Mouse (Mus musculus): ENCODE data around the gene Dgki. TPM values are rescaled to one million over a fixed set of nuclear protein-coding genes. Genes with fewer than 3 reads are reported as not detected.

Gene Dgki
- polyA plus RNA-seq, 1 experiment from 2014 or later, result 0.67 TPM

GRCm38 (mm10) chr6:37236893-37237292 is 63.1 kb downstream of the Dgki start:
- WGBS, result 52% methylated on average over 2 of the region's 2 CpGs
- Histone ChIP-seq H3K27me3 (ENCODE audit: control insufficient read depth, insufficient read depth, low read depth, low read length) (no peaks in the 10 kb centered on the region), H3K9ac (ENCODE audit: low read length) (no peak overlapping the region), H3K4me1 (replicated peaks; ENCODE audit: control insufficient read depth, insufficient read depth, low read length) (no peaks in the 10 kb centered on the region), H3K9me3 (ENCODE audit: control insufficient read depth, low read length) (no peaks in the 10 kb centered on the region), H3K27ac (ENCODE audit: low read length) (no peak overlapping the region), H3K4me3 (ENCODE audit: low read length) (no peak overlapping the region), H3K36me3 (ENCODE audit: control insufficient read depth, insufficient read depth, low read length) (no peaks in the 10 kb centered on the region), H3K4me2 (ENCODE audit: low read depth, low read length) (no peak overlapping the region)
- ATAC-seq (ENCODE audit: low read depth), result no peak

GRCm38 (mm10) chr6:37231148-37231547 is 68.8 kb downstream of the Dgki start:
- Histone ChIP-seq H3K4me1 (replicated peaks; ENCODE audit: control insufficient read depth, insufficient read depth, low read length) (no peaks in the 10 kb centered on the region), H3K27me3 (ENCODE audit: control insufficient read depth, insufficient read depth, low read depth, low read length) (no peaks in the 10 kb centered on the region)

GRCm38 (mm10) chr6:37222947-37223510 is 77.0 kb downstream of the Dgki start:
- ATAC-seq (ENCODE audit: low read depth), result no peak
- no peaks in the 10 kb centered on the region for H3K9me3 ChIP-seq (ENCODE audit: control insufficient read depth, low read length)
- no peaks in the 10 kb centered on the region for H3K27me3 ChIP-seq (ENCODE audit: control insufficient read depth, insufficient read depth, low read depth, low read length)
- no peak overlapping the region for H3K27ac ChIP-seq (ENCODE audit: low read length)
- no peaks in the 10 kb centered on the region for H3K36me3 ChIP-seq (ENCODE audit: control insufficient read depth, insufficient read depth, low read length)
- 37% methylated on average over 7 of the region's 7 CpGs for WGBS
- no peaks in the 10 kb centered on the region for H3K4me1 ChIP-seq (replicated peaks; ENCODE audit: control insufficient read depth, insufficient read depth, low read length)
- H3K4me3 ChIP-seq (ENCODE audit: low read length), result no peak overlapping the region
- H3K4me2 ChIP-seq (ENCODE audit: low read depth, low read length), result no peak overlapping the region
- H3K9ac ChIP-seq (ENCODE audit: low read length), result no peak overlapping the region

More at GRCm38 (mm10) chr6:37231148-37231547, 68.8 kb downstream of the Dgki start:
- no peak overlapping the region for H3K4me2 ChIP-seq (ENCODE audit: low read depth, low read length)
- ATAC-seq (ENCODE audit: low read depth), result no peak
- whole genome bisulfite sequencing, result 53% methylated on average over 6 of the region's 6 CpGs
- H3K9me3 ChIP-seq (ENCODE audit: control insufficient read depth, low read length), result no peaks in the 10 kb centered on the region
- no peaks in the 10 kb centered on the region for H3K36me3 ChIP-seq (ENCODE audit: control insufficient read depth, insufficient read depth, low read length)
- no peak overlapping the region for H3K9ac ChIP-seq (ENCODE audit: low read length)
- H3K4me3 ChIP-seq (ENCODE audit: low read length), result no peak overlapping the region
- H3K27ac ChIP-seq (ENCODE audit: low read length), result no peak overlapping the region

GRCm38 (mm10) chr6:37222016-37222415 is 78.0 kb downstream of the Dgki start:
- H3K4me3 ChIP-seq (ENCODE audit: low read length), result no peak overlapping the region
- H3K27ac ChIP-seq (ENCODE audit: low read length), result no peak overlapping the region
- no peak overlapping the region for H3K4me2 ChIP-seq (ENCODE audit: low read depth, low read length)
- H3K27me3 ChIP-seq (ENCODE audit: control insufficient read depth, insufficient read depth, low read depth, low read length), result no peaks in the 10 kb centered on the region
- no peaks in the 10 kb centered on the region for H3K4me1 ChIP-seq (replicated peaks; ENCODE audit: control insufficient read depth, insufficient read depth, low read length)
- no peaks in the 10 kb centered on the region for H3K9me3 ChIP-seq (ENCODE audit: control insufficient read depth, low read length)
- no peak; the same call in 1 of the 2 replicates for ATAC-seq (ENCODE audit: low read depth)
- WGBS, result 48% methylated on average over 6 of the region's 6 CpGs
- no peaks in the 10 kb centered on the region for H3K36me3 ChIP-seq (ENCODE audit: control insufficient read depth, insufficient read depth, low read length)
- H3K9ac ChIP-seq (ENCODE audit: low read length), result no peak overlapping the region

GRCm38 (mm10) chr6:37219110-37219509 is 80.9 kb downstream of the Dgki start:
- Histone ChIP-seq H3K4me3 (ENCODE audit: low read length) (no peak overlapping the region), H3K27me3 (ENCODE audit: control insufficient read depth, insufficient read depth, low read depth, low read length) (no peaks in the 10 kb centered on the region), H3K27ac (ENCODE audit: low read length) (no peak overlapping the region), H3K9me3 (ENCODE audit: control insufficient read depth, low read length) (no peaks in the 10 kb centered on the region), H3K9ac (ENCODE audit: low read length) (no peak overlapping the region), H3K4me2 (ENCODE audit: low read depth, low read length) (no peak overlapping the region), H3K4me1 (replicated peaks; ENCODE audit: control insufficient read depth, insufficient read depth, low read length) (peaks cover 11% of the 10 kb centered on the region), H3K36me3 (ENCODE audit: control insufficient read depth, insufficient read depth, low read length) (no peaks in the 10 kb centered on the region)
- WGBS, result 68% methylated on average over 4 of the region's 4 CpGs
- ATAC-seq (ENCODE audit: low read depth), result no peak

GRCm38 (mm10) chr6:37216342-37216763 is 83.6 kb downstream of the Dgki start:
- Histone ChIP-seq H3K4me1 (replicated peaks; ENCODE audit: control insufficient read depth, insufficient read depth, low read length) (peaks cover 14% of the 10 kb centered on the region), H3K9me3 (ENCODE audit: control insufficient read depth, low read length) (no peaks in the 10 kb centered on the region), H3K4me2 (ENCODE audit: low read depth, low read length) (no peak overlapping the region), H3K4me3 (ENCODE audit: low read length) (no peak overlapping the region), H3K36me3 (ENCODE audit: control insufficient read depth, insufficient read depth, low read length) (no peaks in the 10 kb centered on the region), H3K9ac (ENCODE audit: low read length) (no peak overlapping the region), H3K27ac (ENCODE audit: low read length) (no peak overlapping the region), H3K27me3 (ENCODE audit: control insufficient read depth, insufficient read depth, low read depth, low read length) (no peaks in the 10 kb centered on the region)
- 39% methylated on average over 4 of the region's 4 CpGs for WGBS
- ATAC-seq (ENCODE audit: low read depth), result peak; percentile 75

- 21% methylated on average over 10 of the region's 10 CpGs for whole genome bisulfite sequencing
- no peaks in the 10 kb centered on the region for H3K27me3 ChIP-seq (ENCODE audit: control insufficient read depth, insufficient read depth, low read depth, low read length)
- no peaks in the 10 kb centered on the region for H3K36me3 ChIP-seq (ENCODE audit: control insufficient read depth, insufficient read depth, low read length)
- H3K9ac ChIP-seq (ENCODE audit: low read length), result 0 out of 2 replicates have a peak overlapping the region, but pooled peaks have one; percentile 37
- H3K27ac ChIP-seq (ENCODE audit: low read length), result no peak overlapping the region
- no peaks in the 10 kb centered on the region for H3K9me3 ChIP-seq (ENCODE audit: control insufficient read depth, low read length)
- H3K4me3 ChIP-seq (ENCODE audit: low read length), result no peak overlapping the region
- peaks cover 15% of the 10 kb centered on the region for H3K4me1 ChIP-seq (replicated peaks; ENCODE audit: control insufficient read depth, insufficient read depth, low read length)
- H3K4me2 ChIP-seq (ENCODE audit: low read depth, low read length), result no peak overlapping the region
- ATAC-seq (ENCODE audit: low read depth), result no peak
Measured at GRCm38 (mm10) chr6:37215655-37216054, 84.3 kb downstream of the Dgki start.

GRCm38 (mm10) chr6:37212930-37213329 is 87.1 kb downstream of the Dgki start:
- H3K27me3 ChIP-seq (ENCODE audit: control insufficient read depth, insufficient read depth, low read depth, low read length), result no peaks in the 10 kb centered on the region
- no peak overlapping the region for H3K4me3 ChIP-seq (ENCODE audit: low read length)
- no peak overlapping the region for H3K27ac ChIP-seq (ENCODE audit: low read length)
- no peaks in the 10 kb centered on the region for H3K36me3 ChIP-seq (ENCODE audit: control insufficient read depth, insufficient read depth, low read length)
- H3K4me1 ChIP-seq (replicated peaks; ENCODE audit: control insufficient read depth, insufficient read depth, low read length), result peaks cover 15% of the 10 kb centered on the region
- no peak overlapping the region for H3K4me2 ChIP-seq (ENCODE audit: low read depth, low read length)
- H3K9ac ChIP-seq (ENCODE audit: low read length), result no peak overlapping the region
- H3K9me3 ChIP-seq (ENCODE audit: control insufficient read depth, low read length), result no peaks in the 10 kb centered on the region
- no peak for ATAC-seq (ENCODE audit: low read depth)
- 65% methylated on average over 4 of the region's 4 CpGs for WGBS

- no peak for ATAC-seq (ENCODE audit: low read depth)
- no peak overlapping the region for H3K4me2 ChIP-seq (ENCODE audit: low read depth, low read length)
- no peaks in the 10 kb centered on the region for H3K27me3 ChIP-seq (ENCODE audit: control insufficient read depth, insufficient read depth, low read depth, low read length)
- no peaks in the 10 kb centered on the region for H3K9me3 ChIP-seq (ENCODE audit: control insufficient read depth, low read length)
- H3K4me1 ChIP-seq (replicated peaks; ENCODE audit: control insufficient read depth, insufficient read depth, low read length), result peaks cover 15% of the 10 kb centered on the region
- H3K4me3 ChIP-seq (ENCODE audit: low read length), result no peak overlapping the region
- no peak overlapping the region for H3K27ac ChIP-seq (ENCODE audit: low read length)
- 36% methylated on average over 9 of the region's 9 CpGs for WGBS
- no peak overlapping the region for H3K9ac ChIP-seq (ENCODE audit: low read length)
- H3K36me3 ChIP-seq (ENCODE audit: control insufficient read depth, insufficient read depth, low read length), result no peaks in the 10 kb centered on the region
Measured at GRCm38 (mm10) chr6:37211545-37212247, 88.3 kb downstream of the Dgki start.

All from lung, embryonic 16.5 days (tissue).